Mouse (Mus musculus) kidney, embryonic 14.5 days (tissue): ENCODE data around the gene Sost. TPM values are rescaled to one million over a fixed set of nuclear protein-coding genes. Genes with fewer than 3 reads are reported as not detected.

Experiments used
- ATAC-seq: fragments of 200-750 bp; cut with Nextera tagmentation; 2 replicates; pipeline ENCODE4 v1.8.0; 2017; ENCODE audit warnings: moderate number of reproducible peaks, mild to moderate bottlenecking, moderate TSS enrichment, moderate library complexity; ENCODE audit not compliant: low FRiP score, low TSS enrichment
- H3K27ac ChIP-seq: fragments of 300-500 bp; sonication (generic); 2 replicates; pipeline ENCODE4 v1.5.1; 2014; ENCODE audit warnings: low read depth, mild to moderate bottlenecking, low read length, moderate library complexity, mixed read lengths
- H3K27me3 ChIP-seq: fragments of 300-500 bp; sonication (generic); 2 replicates; pipeline ENCODE4 v1.6.1; 2014; ENCODE audit warnings: mild to moderate bottlenecking, low read length; ENCODE audit not compliant: control insufficient read depth, insufficient read depth
- H3K36me3 ChIP-seq: fragments of 300-500 bp; sonication (generic); 2 replicates; pipeline ENCODE4 v1.6.1; 2014; ENCODE audit warnings: low read length, mixed read lengths; ENCODE audit not compliant: control insufficient read depth, insufficient read depth
- H3K4me1 ChIP-seq: fragments of 300-500 bp; sonication (generic); 2 replicates; pipeline ENCODE4 v1.6.1; 2014; ENCODE audit warnings: low read length, mixed read lengths; ENCODE audit not compliant: control insufficient read depth, insufficient read depth
- H3K4me2 ChIP-seq: fragments of 300-500 bp; sonication (generic); replicated peaks from 2 replicates; pipeline ENCODE4 v1.6.1; 2014; ENCODE audit warnings: low read depth, mild to moderate bottlenecking, low read length
- H3K4me3 ChIP-seq: fragments of 300-500 bp; sonication (generic); 2 replicates; pipeline ENCODE4 v1.5.1; 2014; ENCODE audit warnings: mild to moderate bottlenecking, low read length
- H3K9ac ChIP-seq: fragments of 300-500 bp; sonication (generic); 2 replicates; pipeline ENCODE4 v1.6.1; 2014; ENCODE audit warnings: low read depth, mild to moderate bottlenecking, low read length, moderate library complexity
- H3K9me3 ChIP-seq: fragments of 300-500 bp; sonication (generic); 2 replicates; pipeline ENCODE4 v1.6.1; 2016; ENCODE audit warnings: low read length; ENCODE audit not compliant: control insufficient read depth
- WGBS: fragments of 180-500 bp; shearing (Covaris S2); extraction: QIAGEN DNeasy Blood & Tissue Kit; methylation state at CpG from one replicate; pipeline ENCODE4 v1.1.7; 2014; 5-methylcytosine and 5-hydroxymethylcytosine counted together
- polyA plus RNA-seq: library from polyadenylated mRNA; unstranded; fragments of >200 nt; fragmentation: Nextera tagmentation; extraction: Ambion mirVana; gene quantifications from 2 replicates; pipeline ENCODE4 v1.2.1, GENCODE M21; 2014

The Sost gene
- polyA plus RNA-seq, 1 experiment from 2014 or later = 0.09 TPM

DNA sequence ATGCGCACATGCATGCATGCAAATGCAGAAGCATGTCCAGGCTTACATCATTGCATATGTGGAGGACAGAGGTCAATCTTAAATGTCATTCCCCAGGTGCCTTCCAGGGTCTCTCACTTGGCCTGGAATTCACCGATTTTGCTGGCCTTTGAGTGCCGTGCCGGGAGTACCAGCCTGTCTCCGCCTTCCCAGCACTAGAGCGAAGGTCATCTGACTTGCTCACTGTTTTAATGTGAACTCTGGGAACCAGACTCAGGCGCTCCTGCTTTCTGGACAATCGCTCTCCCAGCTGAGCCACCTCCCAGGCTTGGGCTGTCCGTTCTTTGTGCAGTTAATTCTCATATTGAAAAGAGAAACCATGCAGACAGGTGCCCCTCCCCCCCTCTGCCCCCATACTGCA lies 39.5 kb upstream of the Sost start:
- 83% methylated on average over 9 of the region's 9 CpGs for WGBS
- no peak for ATAC-seq

DNA sequence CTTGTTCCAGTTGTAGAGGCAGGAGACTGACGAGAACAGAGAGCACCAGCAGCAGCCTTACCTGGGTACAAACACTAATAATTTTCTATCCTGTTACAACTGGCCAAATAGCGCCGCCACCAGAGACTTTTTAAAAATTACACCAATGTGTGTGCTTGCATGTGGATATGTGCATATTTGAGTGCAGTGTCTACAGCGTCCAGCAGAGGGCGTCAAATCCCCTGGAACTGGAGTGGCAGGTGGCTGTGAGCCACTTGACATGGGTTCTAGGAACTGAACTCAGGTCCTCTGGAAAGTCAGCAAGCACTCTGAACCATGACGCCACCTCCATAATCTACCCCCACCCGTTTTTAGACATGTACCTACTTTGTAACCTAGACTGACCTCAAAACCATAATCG lies 37.4 kb upstream of the Sost start:
- WGBS = 94% methylated on average over 8 of the region's 8 CpGs
- no peak overlapping the region for H3K4me3 ChIP-seq
- no peak for ATAC-seq
- H3K27ac ChIP-seq = no peak overlapping the region
- no peak overlapping the region for H3K4me2 ChIP-seq
- no peaks in the 10 kb centered on the region for H3K4me1 ChIP-seq
- no peak overlapping the region for H3K9ac ChIP-seq
- H3K9me3 ChIP-seq = no peaks in the 10 kb centered on the region; the same call in 1 of the 2 replicates
- no peaks in the 10 kb centered on the region for H3K27me3 ChIP-seq
- H3K36me3 ChIP-seq = peaks cover 8% of the 10 kb centered on the region; the same call in 1 of the 2 replicates

More for the DNA sequence above, 39.5 kb upstream of the Sost start:
- Histone ChIP-seq H3K9ac (no peak overlapping the region), H3K4me2 (no peak overlapping the region), H3K27me3 (no peaks in the 10 kb centered on the region), H3K9me3 (no peaks in the 10 kb centered on the region; the same call in 1 of the 2 replicates), H3K36me3 (peaks cover 8% of the 10 kb centered on the region; the same call in 1 of the 2 replicates), H3K27ac (no peak overlapping the region), H3K4me1 (no peaks in the 10 kb centered on the region), H3K4me3 (no peak overlapping the region)

GRCm38 (mm10) chr11:101999466-101999865 lies 32.7 kb upstream of the Sost start:
- H3K36me3 ChIP-seq = no peaks in the 10 kb centered on the region
- H3K27me3 ChIP-seq = no peaks in the 10 kb centered on the region
- H3K4me1 ChIP-seq = no peaks in the 10 kb centered on the region
- no peak overlapping the region for H3K9ac ChIP-seq
- H3K4me3 ChIP-seq = no peak overlapping the region
- H3K4me2 ChIP-seq = no peak overlapping the region
- H3K27ac ChIP-seq = no peak overlapping the region
- H3K9me3 ChIP-seq = no peaks in the 10 kb centered on the region; the same call in 1 of the 2 replicates
- ATAC-seq = no peak
- 51% methylated on average over 4 of the region's 4 CpGs for WGBS

- Histone ChIP-seq H3K9ac (no peak overlapping the region), H3K27ac (no peak overlapping the region), H3K9me3 (no peaks in the 10 kb centered on the region), H3K36me3 (no peaks in the 10 kb centered on the region), H3K27me3 (no peaks in the 10 kb centered on the region), H3K4me2 (no peak overlapping the region), H3K4me3 (no peak overlapping the region), H3K4me1 (no peaks in the 10 kb centered on the region)
- 42% methylated on average over 5 of the region's 5 CpGs for WGBS
- no peak for ATAC-seq
Observed at GRCm38 (mm10) chr11:101998258-101998657, 31.4 kb upstream of the Sost start.

DNA sequence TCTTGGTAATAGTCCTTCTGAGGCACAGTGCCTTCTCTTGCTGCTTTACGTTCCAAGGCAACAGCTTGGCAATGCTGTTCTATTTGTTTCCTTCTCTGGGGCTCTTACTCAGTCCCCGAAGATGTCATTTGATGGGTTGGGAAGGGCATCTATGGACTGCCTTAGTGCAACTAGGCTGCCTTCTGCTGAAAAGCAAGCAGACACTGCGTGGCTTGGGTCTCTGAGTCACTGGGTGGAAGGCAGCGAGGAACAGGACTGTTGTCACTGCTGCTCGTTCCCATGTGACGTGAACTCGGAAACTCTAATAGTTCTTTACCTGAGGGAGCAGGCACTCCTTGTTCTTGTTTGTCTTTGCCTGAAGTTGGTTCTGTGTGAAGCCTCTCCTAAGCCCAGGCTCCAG lies 29.1 kb upstream of the Sost start:
- Histone ChIP-seq H3K27me3 (no peaks in the 10 kb centered on the region; the same call in 1 of the 2 replicates), H3K4me2 (no peak overlapping the region), H3K9ac (no peak overlapping the region), H3K36me3 (no peaks in the 10 kb centered on the region), H3K4me3 (no peak overlapping the region), H3K4me1 (no peaks in the 10 kb centered on the region), H3K27ac (no peak overlapping the region), H3K9me3 (no peaks in the 10 kb centered on the region)
- ATAC-seq = no peak
- 91% methylated on average over 7 of the region's 7 CpGs for WGBS

- 71% methylated on average over 8 of the region's 8 CpGs for WGBS
- no peak for ATAC-seq
Observed at GRCm38 (mm10) chr11:101994100-101994499, 27.3 kb upstream of the Sost start.

GRCm38 (mm10) chr11:101992411-101992810 lies 25.6 kb upstream of the Sost start:
- peaks cover 3% of the 10 kb centered on the region; the same call in 1 of the 2 replicates for H3K27me3 ChIP-seq
- H3K9me3 ChIP-seq = no peaks in the 10 kb centered on the region
- no peaks in the 10 kb centered on the region for H3K36me3 ChIP-seq
- no peak overlapping the region for H3K4me3 ChIP-seq
- ATAC-seq = no peak
- H3K4me1 ChIP-seq = no peaks in the 10 kb centered on the region
- no peak overlapping the region for H3K4me2 ChIP-seq
- 85% methylated on average over 7 of the region's 7 CpGs for WGBS
- H3K27ac ChIP-seq = no peak overlapping the region
- H3K9ac ChIP-seq = no peak overlapping the region

More at GRCm38 (mm10) chr11:101994100-101994499, 27.3 kb upstream of the Sost start:
- Histone ChIP-seq H3K4me3 (no peak overlapping the region), H3K9me3 (no peaks in the 10 kb centered on the region), H3K9ac (no peak overlapping the region), H3K36me3 (no peaks in the 10 kb centered on the region), H3K27ac (no peak overlapping the region), H3K4me2 (no peak overlapping the region), H3K4me1 (no peaks in the 10 kb centered on the region), H3K27me3 (peaks cover 3% of the 10 kb centered on the region; the same call in 1 of the 2 replicates)

DNA sequence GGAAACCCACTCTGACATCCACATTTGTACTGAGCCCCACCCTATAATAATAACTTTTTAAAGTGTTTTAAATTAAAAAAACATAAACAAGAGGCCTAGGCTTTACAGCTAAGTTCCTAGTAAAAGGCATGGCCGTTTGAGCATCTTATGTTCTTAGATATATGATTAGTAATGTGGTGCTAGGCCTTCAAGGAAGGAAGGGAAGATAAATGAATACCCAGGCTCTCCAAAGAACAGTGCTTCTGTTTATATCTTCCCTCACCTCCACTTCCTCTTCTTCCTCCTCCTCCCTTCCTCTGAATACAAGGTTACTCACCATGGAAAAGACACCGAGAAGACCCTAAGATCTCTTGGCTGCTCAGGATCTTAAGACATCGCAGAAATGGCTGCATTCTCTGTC lies 25.0 kb upstream of the Sost start:
- no peak overlapping the region for H3K4me2 ChIP-seq
- WGBS = 77% methylated on average over 3 of the region's 3 CpGs

DNA sequence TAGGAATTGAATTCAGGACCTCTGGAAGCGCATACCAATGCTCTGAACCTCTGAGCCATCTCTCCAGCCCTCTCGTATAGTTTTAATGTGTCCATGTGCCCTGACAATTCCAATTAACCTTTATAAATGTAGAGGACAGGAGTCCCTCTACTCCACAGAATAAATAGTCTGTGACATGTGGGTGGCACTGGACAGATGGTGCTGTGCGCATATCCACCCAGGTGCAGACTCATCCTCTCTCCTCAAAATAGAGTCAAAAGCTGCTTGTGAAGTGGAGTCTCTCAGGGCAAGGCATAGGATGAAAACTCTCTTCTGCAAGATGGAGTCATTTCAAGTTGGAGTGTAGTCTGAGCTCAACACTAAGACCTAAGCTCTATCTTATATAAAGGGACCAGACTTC lies 23.4 kb upstream of the Sost start:
- H3K27me3 ChIP-seq = peaks cover 8% of the 10 kb centered on the region; the same call in 1 of the 2 replicates
- H3K4me3 ChIP-seq = no peak overlapping the region
- no peaks in the 10 kb centered on the region for H3K9me3 ChIP-seq
- H3K4me2 ChIP-seq = no peak overlapping the region
- no peak overlapping the region for H3K9ac ChIP-seq
- 84% methylated on average over 3 of the region's 3 CpGs for WGBS
- ATAC-seq = no peak
- H3K4me1 ChIP-seq = no peaks in the 10 kb centered on the region; the same call in 1 of the 2 replicates
- H3K27ac ChIP-seq = no peak overlapping the region
- H3K36me3 ChIP-seq = no peaks in the 10 kb centered on the region

More for the DNA sequence above, 25.0 kb upstream of the Sost start:
- Histone ChIP-seq H3K27ac (no peak overlapping the region), H3K27me3 (peaks cover 7% of the 10 kb centered on the region; the same call in 1 of the 2 replicates), H3K4me1 (no peaks in the 10 kb centered on the region), H3K9me3 (no peaks in the 10 kb centered on the region), H3K4me3 (no peak overlapping the region), H3K36me3 (no peaks in the 10 kb centered on the region), H3K9ac (no peak overlapping the region)
- ATAC-seq = no peak
